Mouse (Mus musculus) right cerebral cortex, postnatal 14 days (tissue): Measurements from ENCODE around the gene Kdm4a.

Experiments used
- DNase-seq: peaks from one replicate; pipeline ENCODE4 v3.0.0; 2022

The Kdm4a gene

DNA sequence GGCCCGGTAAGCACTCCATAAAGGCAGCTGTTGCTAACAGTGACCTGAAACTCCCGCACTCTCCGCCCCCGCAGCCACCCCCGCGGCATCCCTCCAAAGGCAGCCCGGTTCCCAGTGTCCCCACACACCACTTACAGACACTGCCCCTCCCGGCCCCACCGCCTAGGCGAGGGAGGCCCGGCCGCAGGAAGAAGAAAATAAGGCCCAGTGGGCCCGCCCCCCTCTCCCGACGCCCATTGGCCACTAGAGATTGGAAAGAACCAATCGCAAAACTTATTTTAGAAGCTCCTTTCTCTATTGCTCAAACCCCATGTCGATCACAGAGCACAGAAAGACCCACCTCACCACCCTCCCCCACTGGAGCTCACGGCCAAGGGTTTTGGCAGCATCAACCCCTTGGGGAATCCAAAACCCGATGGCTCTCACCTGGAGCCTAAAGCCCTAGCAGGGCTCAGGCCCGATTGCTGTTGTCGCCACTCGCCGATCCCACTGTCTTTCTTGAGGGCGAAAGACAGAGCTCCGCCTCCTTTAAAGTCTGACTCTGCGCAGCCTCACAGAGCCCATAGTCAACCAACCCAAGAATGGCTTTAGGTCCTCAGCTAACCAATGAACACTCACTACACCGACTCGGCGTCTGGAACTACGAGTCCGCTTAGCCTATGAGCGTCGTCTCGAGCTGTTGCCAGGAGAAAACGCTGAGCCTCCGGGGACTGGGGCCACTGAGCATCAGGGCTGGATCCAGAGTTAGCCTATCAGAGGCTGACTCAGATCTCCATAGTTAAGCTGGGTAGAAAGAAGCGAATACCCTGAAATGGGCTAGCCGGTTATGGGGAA is at the start of gene Kdm4a:
Gene Kdm4a, minus strand, starts transcription at position 577 of the 834 bp plus-strand sequence.
- peak; percentile 87 for DNase-seq

DNA sequence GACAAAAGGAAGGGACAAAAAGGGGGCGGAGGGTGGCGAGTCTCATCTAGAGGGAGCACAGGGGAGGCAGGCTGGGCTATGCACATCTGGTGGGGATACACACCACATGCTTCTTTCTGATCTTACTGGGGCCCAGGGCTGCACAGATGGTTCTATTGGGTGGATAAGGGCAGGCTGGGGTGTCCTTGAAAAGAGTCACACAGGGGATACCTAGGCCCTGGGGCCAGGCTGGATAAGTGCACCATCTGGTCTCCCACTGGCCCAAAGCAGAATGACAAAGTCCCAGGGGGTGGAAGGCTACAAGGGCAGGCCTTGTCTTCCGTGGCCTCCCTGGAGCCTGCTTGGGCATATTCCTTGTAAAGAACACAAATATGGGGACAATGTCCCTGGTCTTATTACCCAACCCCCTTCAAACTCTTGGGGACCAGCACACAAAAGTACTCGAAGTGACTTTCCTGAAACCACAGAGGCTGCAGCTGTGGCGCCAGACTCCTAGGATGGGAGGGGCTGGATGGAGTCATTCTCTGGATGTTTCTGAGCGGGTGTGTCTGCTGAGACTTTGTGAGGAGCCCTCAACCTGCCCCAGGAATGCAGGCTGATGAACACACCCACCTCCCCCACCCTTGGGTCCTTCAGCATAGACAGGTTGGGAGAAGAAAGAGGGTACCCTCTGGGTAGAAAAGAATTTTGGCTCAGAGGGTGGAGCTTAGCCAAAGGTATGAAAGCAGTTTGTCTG is 49.4 kb upstream of the Kdm4a start:
- no peak for DNase-seq

DNA sequence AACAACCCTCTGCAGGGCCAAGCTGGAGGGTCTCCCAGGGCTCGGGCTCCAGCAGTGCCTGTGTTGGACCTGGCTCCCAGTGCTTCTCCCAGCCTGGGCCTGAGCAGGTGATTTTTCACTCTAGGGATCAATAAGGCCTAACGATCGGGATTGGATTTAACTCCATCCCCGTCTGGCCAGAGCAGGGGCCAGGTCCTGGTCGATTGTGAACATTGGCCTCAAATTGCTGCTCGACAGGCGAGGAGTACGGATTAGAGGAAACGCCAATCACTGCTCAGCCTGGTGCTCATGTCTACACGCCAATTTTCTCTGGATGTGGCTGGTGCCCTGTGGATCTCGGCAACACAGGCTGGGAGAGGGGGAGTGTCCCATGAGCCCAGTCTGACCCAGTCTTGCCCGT is 47.6 kb upstream of the Kdm4a start:
- DNase-seq, result no peak

DNA sequence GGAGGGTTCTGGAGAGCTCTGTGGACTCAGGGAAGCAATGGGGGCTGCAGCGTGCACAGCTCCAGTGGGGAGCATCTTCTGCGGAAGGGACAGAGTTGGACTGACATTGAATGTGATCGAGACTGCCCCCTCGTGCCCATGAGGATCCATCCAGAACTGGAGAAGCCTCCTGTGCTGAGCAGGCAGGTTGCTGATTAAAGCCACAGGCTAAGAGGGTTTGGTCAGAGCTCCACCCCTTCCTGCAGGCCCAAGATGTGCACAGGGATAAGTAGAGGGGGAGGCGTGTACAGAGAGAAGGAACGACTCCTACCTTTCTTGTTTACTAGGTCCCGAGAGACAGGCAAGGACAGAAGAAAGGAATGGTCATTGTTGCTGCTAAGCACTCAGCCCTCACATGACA is 41.4 kb upstream of the Kdm4a start:
- DNase-seq, result no peak

DNA sequence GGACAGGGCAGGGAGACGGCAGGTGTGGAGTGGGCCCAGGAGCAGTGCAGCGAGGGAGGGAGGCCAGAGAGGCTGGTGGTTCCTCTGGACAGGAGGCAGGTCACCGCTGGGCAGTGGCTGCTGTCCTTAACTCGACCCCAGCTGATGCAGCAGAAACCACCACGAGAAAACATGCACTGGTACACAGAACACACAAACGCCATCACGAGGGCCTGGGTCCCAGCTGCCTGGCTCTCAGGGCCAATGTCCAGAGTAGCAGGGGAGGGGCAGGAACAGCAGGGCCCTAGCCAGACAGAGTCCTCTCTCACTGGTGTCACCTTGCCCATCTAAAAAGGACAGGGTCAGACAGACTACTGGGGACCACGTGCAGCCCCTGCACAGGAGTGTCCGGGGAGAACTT is 40.9 kb upstream of the Kdm4a start:
- DNase-seq, result no peak

DNA sequence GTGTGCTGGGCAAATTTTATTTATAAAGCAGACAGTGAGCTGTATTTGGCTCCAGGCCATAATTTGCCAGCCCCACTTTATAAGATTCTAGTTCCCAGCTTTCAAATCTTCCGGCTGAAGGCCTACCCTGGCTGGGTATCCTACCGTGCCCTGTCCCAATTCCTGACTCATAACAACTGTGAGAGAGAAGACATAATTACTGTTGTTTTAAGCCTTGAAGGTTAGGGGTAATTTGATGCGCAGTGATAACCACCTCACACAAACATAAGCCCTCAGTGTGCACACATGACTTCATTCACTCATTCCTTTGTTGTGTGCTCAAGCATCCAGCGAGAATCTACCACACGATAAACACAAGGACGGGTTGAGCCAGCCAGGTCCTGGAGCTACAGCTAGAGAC is 39.6 kb upstream of the Kdm4a start:
- DNase-seq, result no peak

DNA sequence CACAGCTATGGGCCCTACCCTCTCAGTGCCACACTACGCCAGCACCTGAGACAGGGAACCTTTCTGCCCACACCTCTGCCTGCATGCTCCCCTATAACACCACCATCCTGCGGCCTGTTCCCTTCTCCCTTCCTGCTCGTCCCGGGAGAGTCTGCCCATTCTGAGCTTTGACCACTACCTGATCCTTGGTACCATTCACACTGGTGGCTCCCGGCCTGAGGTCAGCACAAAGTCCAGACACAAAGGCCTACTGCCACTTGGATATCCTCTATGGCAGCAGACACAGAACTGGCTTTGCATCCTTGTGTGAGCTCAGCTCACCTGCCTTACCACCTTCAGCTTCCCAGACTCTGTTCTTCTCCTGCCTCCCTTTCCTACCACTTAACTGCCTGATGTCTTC is 38.7 kb upstream of the Kdm4a start:
- no peak for DNase-seq

DNA sequence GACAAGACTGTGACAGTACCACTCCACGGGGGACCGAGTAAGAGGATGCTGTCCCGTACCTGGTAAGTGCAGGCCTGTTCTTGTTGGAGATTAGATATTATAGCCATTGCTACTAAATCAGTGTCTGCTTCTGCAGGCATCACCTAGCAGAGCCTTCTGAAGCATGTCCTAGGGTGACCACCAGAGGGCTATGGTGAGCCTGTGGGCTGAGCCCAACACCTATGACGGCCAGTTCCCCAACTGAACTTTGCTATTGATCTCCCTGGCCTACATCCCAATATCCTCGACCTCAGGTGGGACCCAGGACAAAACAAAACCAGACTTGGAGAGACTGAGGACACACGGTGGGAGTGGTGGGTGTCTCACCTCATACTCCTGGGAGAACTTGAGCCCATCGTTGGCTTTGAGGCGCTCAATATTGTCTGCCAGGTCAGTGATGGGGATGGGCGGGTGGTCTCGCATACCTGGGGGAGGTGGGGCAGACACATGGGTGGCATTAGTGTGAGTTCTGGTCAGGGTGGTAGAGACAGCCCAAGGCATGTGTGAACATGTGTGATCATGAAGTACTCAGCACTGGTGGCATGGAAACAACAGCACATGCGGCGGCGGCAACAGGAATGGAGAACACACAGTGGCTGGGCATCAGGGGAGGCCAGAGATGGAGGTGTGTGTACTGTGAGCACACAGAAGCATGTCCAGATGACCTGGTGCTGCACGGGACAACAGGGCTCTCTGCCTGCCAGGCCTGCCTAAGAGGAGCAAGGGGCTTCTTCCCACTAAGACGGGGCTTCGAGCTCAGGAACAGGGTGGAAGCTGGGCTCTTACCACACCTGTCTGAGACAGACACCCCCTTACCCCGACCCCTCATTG is 37.1 kb upstream of the Kdm4a start:
- peak; percentile 68 for DNase-seq

DNA sequence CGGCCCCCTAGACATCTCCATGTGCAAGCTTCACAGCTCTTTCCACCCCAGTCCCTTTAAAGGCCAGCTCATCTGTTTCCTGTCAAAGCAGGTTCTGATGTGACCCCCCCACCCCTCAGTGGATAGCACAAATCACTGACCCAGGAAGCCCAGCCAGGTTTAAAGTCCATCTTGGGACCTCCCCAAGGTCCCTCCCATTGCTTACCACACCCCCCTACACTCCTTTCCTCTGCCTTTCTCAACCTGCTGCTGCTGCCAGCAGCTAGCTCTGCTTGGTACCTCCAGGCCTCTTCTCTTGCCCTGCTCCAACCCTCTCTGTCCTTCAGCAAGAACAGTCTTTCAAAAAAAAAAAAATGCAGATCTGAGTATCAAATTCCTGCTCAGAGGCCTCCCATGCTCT is 35.0 kb upstream of the Kdm4a start:
- DNase-seq, result no peak

DNA sequence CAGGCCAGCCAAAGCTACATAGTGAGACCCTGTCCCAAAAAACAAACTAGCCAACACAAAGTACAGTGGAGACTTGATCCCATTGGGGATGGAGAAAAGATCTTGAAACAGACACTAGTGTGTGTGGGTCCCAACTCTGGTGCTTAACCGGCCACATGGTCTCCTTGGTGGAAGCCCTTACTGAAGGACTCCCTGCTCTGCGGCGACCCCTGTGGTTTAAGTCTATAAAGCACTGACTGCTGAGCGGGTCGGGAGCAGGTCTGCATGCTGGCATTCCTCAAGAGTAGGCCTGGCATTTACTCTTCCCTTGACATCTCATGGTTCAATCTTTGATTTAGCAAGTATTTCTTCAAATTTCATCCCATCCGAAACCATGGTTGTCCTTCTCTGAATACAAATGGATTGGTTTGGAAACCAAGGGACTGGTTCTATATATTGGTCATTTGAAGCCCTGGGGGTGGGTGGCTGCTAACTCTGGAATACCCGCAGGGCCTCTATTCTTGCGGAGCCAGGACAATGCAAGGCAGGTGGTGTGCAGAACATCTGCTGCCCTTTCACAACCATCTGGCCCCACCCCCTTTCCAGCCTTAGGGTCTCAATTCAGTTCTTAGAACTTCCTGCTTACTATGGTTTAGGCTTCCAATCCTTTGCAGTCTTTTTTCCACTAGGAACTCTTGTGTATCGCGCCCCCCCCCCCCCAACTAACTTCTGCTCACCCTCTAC is 27.2 kb upstream of the Kdm4a start:
- peak; percentile 38 for DNase-seq

DNA sequence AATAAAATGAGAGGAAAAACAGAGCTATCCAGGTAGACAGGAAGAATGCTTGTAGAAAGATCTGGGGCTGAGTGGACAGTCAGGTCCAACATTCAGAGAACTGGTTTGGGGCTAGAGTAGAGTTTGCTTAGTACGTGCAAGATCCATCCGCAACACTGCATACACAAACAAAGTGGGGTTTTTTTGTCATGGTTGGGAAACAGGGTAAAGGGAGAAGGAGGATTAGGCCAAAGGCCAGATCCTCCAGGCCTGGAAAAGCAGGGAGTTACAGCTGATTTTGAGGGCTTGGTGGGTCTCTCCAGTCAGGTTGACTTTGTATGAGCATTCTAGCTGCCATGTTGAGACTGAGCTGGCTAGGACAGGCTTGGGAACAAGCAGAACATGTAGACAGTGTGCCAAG is 26.1 kb upstream of the Kdm4a start:
- DNase-seq, result no peak

DNA sequence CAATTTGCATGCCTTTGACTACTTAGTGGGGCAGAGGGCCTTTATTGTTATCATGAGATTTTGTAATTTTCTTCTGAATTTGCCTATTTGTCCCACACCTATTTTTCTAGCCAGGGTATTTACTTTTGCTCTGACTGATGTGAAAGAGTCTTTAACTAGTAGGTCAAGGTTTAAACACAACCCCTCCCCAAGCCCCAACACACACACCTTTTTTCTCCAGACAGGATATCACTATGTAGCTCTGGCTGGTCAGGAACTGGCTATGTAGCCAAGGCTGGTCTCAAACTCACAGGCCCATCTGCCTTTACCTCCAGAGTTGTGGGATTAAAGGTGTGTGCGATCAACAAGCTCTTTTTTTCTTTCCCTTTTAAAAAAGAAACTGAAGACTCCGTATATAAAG is 19.2 kb upstream of the Kdm4a start:
- DNase-seq, result no peak

DNA sequence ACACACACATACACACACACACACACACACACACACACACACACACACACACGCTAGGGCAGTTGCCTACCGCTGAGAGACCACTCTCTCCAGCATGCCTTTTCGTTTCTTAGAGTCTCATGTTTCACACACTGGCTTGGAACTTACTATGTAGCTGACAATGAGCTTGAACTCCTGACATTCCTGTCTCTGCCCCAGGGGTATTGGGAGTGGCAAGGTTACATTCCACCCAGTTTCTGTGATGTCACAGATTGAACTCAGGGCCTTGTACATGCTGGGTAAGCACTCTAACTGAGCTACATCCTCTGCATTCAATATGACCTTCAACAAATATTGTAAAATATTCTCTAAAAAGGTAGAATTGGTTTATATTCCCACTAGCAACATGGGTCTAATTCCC is 18.8 kb upstream of the Kdm4a start:
- DNase-seq, result no peak

DNA sequence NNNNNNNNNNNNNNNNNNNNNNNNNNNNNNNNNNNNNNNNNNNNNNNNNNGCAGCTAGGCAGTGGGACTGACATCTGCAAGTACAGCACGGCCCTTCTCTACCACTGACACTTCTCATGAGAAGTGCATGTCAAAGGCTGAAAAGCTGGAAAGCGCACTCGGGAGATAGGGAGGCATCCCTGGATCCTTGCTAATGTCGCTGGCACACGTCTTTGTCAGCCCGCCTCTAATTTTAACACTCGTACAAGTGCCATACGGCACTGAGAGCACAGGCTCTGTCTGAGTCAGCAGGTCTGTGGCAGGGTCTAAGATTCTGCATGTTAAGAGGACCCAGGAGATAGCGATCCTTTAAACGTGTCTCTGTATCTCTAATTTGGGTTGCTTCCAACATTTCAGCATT is 16.3 kb upstream of the Kdm4a start:
- DNase-seq, result no peak

DNA sequence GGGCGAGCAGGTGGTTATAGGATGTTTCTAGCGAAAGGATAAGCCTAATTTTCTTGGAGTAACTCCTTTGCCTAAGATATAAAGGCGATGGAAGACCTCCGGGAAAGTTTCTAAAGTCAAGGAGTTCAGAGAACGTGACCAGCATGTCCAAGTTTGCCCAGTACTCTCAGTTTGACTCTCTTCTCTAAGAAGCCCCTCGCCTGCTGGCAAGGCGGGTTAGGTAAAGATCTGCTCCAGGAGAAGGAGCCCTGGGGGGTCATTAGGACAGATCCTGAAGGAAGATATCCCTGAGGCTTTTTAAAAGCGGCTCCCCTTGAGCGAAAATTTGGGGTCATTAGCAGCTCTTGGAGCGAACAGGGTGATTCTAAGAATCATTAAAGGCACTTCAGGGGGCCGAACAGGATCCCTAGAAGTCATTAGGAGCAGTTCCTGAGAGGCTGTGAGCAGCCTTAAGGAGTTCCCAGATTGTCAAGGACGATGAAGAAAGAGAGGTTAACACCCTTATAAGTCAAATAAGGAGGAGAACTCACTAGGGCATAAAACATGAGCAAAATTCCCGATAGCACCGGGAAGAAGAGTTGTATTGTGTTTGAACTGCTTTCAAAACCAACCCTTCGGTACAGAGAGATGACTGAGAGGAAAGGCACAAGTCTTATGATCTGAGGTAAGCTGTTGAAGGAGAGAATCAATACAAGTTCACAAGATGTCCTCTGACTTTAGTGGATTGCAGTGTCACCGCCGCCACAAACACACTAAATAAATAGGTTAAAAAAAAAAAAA is 648 bp upstream of the Kdm4a start:
- no peak for DNase-seq

DNA sequence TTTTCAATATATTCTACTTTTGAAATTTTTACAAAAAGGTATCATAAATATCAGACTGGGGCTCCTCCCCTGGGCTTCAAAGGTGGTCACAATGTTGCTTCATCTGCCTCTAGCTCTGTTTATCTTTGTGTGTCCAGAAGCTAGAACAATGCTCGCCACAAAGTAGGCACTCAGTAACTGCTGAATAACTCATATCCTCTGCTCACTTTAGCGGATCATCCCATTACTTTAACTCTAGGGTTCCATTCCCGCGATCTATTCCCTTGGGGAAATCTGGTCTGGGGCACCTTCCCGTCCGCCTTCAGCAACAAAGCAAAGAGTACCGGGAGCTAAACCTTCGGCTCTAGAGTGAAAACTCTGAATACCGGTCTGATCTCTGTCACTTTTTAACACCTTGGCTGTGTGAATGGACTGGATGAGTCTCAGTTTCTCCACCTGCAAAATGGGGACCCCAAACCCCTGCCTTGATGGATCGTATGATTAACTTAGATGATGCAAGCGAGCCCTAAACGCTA is 834 bp downstream of the Kdm4a start:
- DNase-seq, result no peak

DNA sequence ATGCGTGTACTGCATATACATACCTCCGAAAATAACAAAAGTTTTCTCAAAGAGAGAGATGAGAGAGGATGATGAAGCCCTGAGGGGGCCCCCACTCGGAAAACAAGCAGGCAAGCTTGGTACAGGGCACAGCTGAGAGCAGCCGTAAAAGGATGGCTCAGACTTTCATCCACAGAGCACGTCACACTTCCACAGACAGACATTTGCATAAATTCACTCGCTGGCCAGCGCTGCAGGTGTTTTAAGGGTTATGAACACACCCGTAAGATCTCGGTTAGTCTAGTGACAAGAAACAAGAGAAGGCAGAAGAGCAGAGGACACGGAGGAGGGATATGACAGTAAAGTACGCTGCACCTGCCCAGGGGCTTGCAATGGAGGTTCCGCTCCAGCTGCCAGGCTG is 7.4 kb downstream of the Kdm4a start:
- no peak for DNase-seq

DNA sequence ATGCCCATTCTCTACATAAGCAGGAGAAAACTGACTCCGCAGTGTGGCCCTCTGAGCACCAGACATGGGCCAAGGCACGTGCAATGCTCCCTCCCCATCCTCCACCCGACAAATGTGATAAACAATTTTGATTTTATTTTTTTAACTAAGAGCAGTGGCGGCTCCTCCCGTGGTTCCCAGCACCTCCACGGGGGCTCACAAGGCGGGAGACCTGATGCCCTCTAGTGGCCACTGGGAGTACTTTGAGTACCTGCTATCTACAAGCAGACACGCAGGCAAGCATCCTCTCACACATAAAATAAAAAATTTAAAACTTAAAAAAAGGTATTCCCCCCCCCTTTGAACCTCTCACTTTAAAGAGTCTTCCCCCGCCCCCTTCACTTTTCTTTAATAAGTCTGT is 8.8 kb downstream of the Kdm4a start:
- DNase-seq, result no peak

DNA sequence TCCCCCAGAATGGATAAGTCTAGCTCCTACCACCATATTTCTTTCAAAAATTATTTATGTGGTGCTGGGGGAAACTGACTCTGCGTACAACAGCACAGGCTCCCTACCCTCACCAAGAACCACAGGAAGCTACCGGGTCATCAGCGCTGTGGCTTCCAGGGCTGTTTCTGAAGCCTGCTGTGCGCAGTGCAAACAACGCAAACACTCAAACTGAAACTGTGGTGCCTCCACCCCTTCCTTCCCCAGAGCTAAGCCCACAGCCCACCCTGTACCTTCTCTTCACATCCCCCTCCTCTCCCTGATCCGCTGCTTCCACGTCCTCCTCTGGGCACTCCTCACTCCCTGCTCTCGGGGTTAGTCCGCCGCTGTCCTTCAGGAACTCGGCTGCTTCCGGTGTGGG is 17.7 kb downstream of the Kdm4a start:
- DNase-seq, result no peak

DNA sequence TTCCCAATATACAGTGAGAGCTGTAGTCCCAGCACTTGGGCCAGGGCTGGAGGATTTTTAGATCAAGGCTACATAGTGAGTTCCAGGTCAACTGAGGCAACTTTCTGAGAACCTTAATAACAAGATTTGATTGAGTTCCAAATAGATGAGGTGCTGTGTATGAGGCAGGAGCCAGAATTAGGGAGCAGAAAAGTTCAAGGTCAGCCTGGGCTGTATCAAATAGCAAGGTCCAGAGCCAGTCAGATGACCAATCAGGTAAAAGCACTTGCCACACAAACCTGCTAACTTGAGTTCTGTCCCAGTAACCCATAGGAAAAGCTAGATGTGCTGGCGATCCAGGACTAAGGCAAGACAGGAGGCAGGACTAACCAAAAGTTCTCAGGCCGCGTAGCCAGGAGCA is 22.2 kb downstream of the Kdm4a start:
- no peak for DNase-seq

DNA sequence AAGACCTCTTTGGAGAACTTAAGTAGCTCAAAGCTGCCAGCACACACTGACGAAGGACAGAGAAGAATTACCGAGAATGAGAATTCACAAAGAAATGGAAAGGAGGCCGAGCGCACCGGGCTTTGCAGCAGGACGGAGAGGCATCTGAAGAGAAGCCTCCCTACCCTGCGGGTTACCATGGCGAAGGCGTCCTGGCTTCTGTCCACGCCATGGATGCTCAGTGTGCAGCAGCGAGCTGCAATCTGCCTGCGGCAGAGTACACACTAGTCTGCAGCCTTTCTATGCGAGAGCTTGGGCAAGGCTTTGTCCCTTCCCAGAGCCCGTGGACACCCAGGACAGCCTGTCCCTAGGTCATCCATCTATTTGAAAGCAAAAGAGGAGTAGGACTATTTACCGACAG is 23.3 kb downstream of the Kdm4a start:
- DNase-seq, result no peak

DNA sequence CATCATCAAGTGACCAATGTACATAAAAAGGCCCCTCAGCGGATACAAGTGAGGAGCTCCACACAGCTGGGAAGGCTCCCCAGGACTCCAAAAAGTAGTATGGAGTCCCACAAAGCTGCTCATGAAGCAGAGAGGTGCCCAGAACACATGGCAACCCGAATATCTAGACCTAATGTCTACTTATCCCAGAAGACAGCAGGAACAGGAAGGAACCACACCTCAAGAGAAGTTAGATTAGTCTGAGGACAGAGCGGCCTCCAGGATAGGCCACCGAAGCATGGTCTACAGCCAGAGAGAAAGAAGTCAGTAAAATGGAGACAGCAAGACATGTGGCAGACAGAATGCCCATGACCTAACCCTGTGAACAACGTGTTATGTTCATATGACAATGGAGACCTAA is 25.0 kb downstream of the Kdm4a start:
- no peak for DNase-seq
